Mouse (Mus musculus): Measurements from ENCODE around the gene Zfp954. TPM values are rescaled to one million over a fixed set of nuclear protein-coding genes. Genes with fewer than 3 reads are reported as not detected.
"Not testable (repeated sequence)": the region's sequence is repeated elsewhere in the genome, so short reads cannot be mapped to it uniquely, and the experiment has no call there.

Gene Zfp954
- 27.2 and 31.7 TPM in 2 replicates for total RNA-seq (2014; rRNA removed)
- polyA plus RNA-seq (2015; fragmentation: Nextera tagmentation; extraction: Ambion mirVana) = 16.4 and 17.1 TPM in 2 replicates

DNA sequence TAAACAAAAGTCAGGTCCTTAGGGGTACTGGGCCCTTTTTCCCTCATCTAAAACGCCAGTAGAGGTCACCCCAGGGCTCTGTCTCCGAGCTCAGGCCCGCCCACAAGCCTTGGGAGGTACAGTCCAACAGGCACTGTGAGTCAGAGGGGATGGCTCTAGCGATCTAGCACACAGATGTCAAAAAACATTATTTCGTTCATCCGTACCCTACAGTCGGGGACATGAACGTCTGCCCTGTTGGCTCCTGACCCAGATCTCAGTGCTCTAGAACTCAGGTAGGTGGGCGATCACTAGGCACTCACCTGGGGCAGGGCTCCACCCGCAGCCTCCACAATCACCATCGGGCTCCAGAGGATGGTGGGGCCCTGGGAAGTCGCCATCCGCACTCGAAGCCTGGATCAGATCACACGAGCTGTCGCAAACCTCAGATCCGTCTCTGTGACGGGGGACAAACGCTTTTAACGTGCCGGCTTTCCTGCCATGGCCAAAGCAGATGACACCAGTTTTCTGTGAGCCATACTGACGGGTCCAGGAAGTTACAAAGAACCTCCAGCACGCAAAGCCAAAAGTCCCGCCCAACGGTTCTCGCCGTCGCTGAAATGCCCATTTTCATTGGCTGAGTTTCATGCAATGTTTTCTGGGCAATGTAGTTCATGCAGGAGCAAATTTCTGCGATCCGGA, at the start of gene Zfp954:
Gene Zfp954 (minus strand): TSS at position 568 of the 681 bp plus-strand sequence.
- H3K27ac ChIP-seq (ENCODE audit: low read depth, low read length) = peak within 1 kb of the TSS; percentile 60
- H3K4me1 ChIP-seq (ENCODE audit: insufficient read depth) = peaks cover 9% of the 10 kb centered on the region; the same call in 1 of the 2 replicates
- no peaks in the 10 kb centered on the region for H3K27me3 ChIP-seq (ENCODE audit: insufficient read depth, low read length)
- DNase-seq (peak; percentile 87), ATAC-seq (peak; percentile 93)
- H3K36me3 ChIP-seq (ENCODE audit: insufficient read depth) = peaks cover 29% of the 10 kb centered on the region
- H3K4me2 ChIP-seq (ENCODE audit: low read depth) = peak within 1 kb of the TSS; percentile 64
- peak within 1 kb of the TSS; percentile 64 for H3K9ac ChIP-seq
- peak; percentile 29; the same call in 1 of the 2 replicates for TF ChIP-seq CTCF (IDR thresholded peaks at IDR 0.05; ENCODE audit: low read depth)
- 1% methylated on average over 30 of the region's 30 CpGs for WGBS
- H3K4me3 ChIP-seq (ENCODE audit: low read depth, low read length) = peak within 1 kb of the TSS; percentile 59
- H3K9me3 ChIP-seq (ENCODE audit: low read length) = no peaks in the 10 kb centered on the region

DNA sequence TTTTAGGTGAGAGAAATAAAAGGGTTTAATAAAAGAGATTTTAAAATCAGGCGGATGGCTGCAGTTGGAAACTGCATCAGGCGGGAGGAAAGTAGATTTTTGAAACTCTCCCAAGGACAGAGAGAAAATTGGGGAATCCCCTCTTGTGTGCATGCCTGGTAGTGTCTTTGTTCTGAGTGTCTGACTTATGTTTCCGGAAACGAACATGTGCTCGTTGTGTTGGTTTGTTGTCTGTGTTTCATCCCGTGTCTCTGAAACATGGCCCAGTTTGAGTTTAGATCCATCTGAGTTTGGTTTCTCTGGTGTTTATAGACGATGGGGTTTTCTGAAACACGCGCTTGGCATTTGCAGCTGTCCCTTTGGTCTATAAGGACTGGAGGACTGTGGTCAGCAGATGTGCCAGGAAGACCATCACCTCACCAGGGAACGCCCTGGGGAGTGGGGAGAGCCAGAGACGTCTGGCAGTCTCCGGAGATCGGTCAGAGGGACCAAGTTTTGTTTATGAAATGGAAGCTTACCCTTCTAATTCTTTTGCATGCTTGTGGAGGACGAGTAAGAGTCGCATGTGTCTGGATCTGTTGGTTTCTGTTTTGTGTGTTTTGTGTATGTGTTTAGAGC, 24.8 kb upstream of the Zfp954 start:
- Histone ChIP-seq H3K27ac (ENCODE audit: low read depth, low read length) (no peak overlapping the region), H3K36me3 (ENCODE audit: insufficient read depth) (no peaks in the 10 kb centered on the region), H3K4me3 (ENCODE audit: low read depth, low read length) (no peak overlapping the region), H3K9me3 (ENCODE audit: low read length) (no peaks in the 10 kb centered on the region), H3K4me1 (ENCODE audit: insufficient read depth) (no peaks in the 10 kb centered on the region), H3K9ac (no peak overlapping the region), H3K27me3 (ENCODE audit: insufficient read depth, low read length) (no peaks in the 10 kb centered on the region), H3K4me2 (ENCODE audit: low read depth) (no peak overlapping the region)
- ATAC-seq (no peak), DNase-seq (no peak)
- TF ChIP-seq CTCF (IDR thresholded peaks at IDR 0.05; ENCODE audit: low read depth) = no peak
- WGBS = 92% methylated on average over 15 of the region's 15 CpGs

DNA sequence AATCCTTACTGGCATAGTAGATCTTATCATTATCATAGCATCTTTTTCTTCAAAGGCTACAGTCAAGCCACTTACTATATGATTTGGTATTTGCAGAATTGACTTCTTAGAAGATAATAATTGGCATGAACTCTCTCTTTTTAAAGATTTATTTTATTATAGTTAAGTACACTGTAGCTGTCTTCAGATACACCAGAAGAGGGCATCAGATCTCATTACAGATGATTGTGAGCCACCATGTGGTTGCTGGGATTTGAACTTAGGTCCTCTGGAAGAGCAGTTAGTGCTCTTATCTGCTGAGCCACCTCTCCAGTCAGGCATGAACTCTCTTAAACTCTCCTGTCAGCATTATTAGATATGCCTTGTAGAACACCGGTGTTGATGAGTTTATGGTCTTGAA, 22.9 kb upstream of the Zfp954 start:
- Histone ChIP-seq H3K4me3 (ENCODE audit: low read depth, low read length) (no peak overlapping the region), H3K9me3 (ENCODE audit: low read length) (no peaks in the 10 kb centered on the region), H3K27me3 (ENCODE audit: insufficient read depth, low read length) (no peaks in the 10 kb centered on the region), H3K9ac (no peak overlapping the region), H3K4me1 (ENCODE audit: insufficient read depth) (no peaks in the 10 kb centered on the region), H3K27ac (ENCODE audit: low read depth, low read length) (no peak overlapping the region), H3K4me2 (ENCODE audit: low read depth) (no peak overlapping the region), H3K36me3 (ENCODE audit: insufficient read depth) (no peaks in the 10 kb centered on the region)
- DNase-seq (no peak), ATAC-seq (no peak)
- WGBS = 93% methylated on average over 1 of the region's 1 CpGs
- TF ChIP-seq CTCF (IDR thresholded peaks at IDR 0.05; ENCODE audit: low read depth) = no peak

DNA sequence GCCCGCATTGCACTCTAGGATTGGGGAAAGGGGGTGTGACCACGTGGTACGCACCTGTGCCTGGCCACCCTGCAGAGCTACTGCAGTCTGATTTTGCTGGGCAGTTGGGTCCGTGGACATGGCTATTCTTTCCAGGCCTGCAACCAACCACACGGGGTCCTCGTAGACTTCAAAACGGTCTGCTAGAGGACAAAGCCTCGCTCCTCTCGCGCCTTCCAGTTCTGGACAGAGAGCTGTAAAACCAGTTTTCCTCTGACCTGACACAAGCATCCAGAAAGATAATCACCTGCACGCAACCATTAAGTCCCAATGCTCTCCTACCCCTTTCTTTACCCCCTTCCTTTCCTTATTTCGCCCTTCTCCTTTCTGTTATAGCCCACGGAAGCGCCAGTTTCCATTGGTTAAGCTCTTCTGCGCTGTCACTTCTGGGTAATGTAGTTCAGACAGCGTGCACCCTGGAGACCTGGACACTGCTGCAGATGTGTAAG, 15.1 kb upstream of the Zfp954 start, which contains the start of gene Zfp773:
Gene Zfp773 (minus strand): TSS at position 377 of the 488 bp plus-strand sequence.
- H3K27me3 ChIP-seq (ENCODE audit: insufficient read depth, low read length) = no peaks in the 10 kb centered on the region
- H3K27ac ChIP-seq (ENCODE audit: low read depth, low read length) = peak within 1 kb of the TSS; percentile 64; the same call in 1 of the 2 replicates
- H3K9me3 ChIP-seq (ENCODE audit: low read length) = no peaks in the 10 kb centered on the region; the same call in 1 of the 2 replicates
- peak; percentile 83 for DNase-seq
- peak; percentile 98 for ATAC-seq
- H3K9ac ChIP-seq = peak within 1 kb of the TSS; percentile 57
- H3K36me3 ChIP-seq (ENCODE audit: insufficient read depth) = peaks cover 18% of the 10 kb centered on the region
- peak within 1 kb of the TSS; percentile 46 for H3K4me3 ChIP-seq (ENCODE audit: low read depth, low read length)
- TF ChIP-seq CTCF (IDR thresholded peaks at IDR 0.05; ENCODE audit: low read depth) = peak; percentile 64
- H3K4me2 ChIP-seq (ENCODE audit: low read depth) = peak within 1 kb of the TSS; percentile 57
- 3% methylated on average over 16 of the region's 16 CpGs for WGBS
- 0 out of 2 replicates have a peak, but pooled peaks cover 6% of the 10 kb centered on the region for H3K4me1 ChIP-seq (ENCODE audit: insufficient read depth)

DNA sequence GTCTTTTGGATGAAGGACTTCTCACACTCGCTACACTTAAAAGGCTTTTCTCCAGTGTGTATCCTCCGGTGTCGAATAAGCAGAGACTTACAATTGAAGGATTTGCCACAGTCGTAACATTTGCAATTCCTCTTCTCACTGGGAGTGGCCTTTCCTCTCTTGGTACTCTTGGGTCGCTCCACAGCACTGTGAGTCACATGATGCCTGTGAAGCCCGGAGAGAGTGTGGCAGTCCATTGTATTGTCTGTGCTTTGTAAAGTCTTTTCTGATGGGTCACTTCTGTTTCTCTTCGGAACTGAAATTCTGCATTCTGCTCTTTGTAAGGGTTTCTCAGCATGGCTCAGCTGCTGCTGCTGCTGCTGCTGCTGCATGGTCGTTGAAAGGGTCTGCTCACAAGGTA, 11.5 kb upstream of the Zfp954 start:
- Histone ChIP-seq H3K4me1 (ENCODE audit: insufficient read depth) (0 out of 2 replicates have a peak, but pooled peaks cover 6% of the 10 kb centered on the region), H3K36me3 (ENCODE audit: insufficient read depth) (peaks cover 23% of the 10 kb centered on the region), H3K4me2 (ENCODE audit: low read depth) (no peak overlapping the region), H3K27ac (ENCODE audit: low read depth, low read length) (no peak overlapping the region), H3K9me3 (ENCODE audit: low read length) (no peaks in the 10 kb centered on the region; the same call in 1 of the 2 replicates), H3K27me3 (ENCODE audit: insufficient read depth, low read length) (no peaks in the 10 kb centered on the region), H3K9ac (no peak overlapping the region), H3K4me3 (ENCODE audit: low read depth, low read length) (no peak overlapping the region)
- WGBS = 70% methylated on average over 8 of the region's 8 CpGs
- no peak for TF ChIP-seq CTCF (IDR thresholded peaks at IDR 0.05; ENCODE audit: low read depth)
- ATAC-seq = no peak
- DNase-seq = no peak

DNA sequence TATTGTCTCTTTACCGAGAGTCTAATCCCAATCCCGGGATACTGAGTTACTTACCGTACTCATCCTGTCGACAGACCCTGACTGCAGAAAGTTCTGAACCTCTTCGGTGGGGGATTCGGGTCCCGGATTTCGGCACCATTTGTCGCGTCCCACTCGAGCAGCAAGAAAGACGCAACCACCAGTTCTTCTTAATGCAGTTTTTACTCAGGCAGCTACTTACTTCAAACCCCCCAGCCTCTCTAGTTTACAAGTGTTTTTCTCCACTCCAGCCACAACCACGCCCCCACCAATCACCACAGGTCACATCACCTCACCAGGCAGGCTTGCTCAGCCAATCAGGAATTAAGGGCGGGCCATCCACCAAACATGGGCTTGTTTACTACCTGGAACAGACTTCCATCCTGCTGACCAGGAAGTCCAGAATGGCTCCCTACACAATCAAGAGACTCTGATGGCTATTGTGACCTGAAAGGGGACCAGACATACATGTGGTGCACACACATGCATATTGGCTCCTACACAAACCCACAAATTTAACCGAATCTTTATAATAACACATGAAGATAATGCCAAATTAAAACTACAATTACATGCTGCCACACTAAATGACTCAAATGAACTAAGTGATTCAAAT, 9.3 kb upstream of the Zfp954 start:
- not testable (repeated sequence) for H3K4me2 ChIP-seq (ENCODE audit: low read depth); H3K4me3 ChIP-seq (ENCODE audit: low read depth, low read length); H3K9ac ChIP-seq; DNase-seq; H3K4me1 ChIP-seq (ENCODE audit: insufficient read depth); H3K27ac ChIP-seq (ENCODE audit: low read depth, low read length); ATAC-seq; H3K9me3 ChIP-seq (ENCODE audit: low read length); H3K27me3 ChIP-seq (ENCODE audit: insufficient read depth, low read length)
- 93% methylated on average over 14 of the region's 15 CpGs for WGBS
- H3K36me3 ChIP-seq (ENCODE audit: insufficient read depth) = peaks cover 23% of the 10 kb centered on the region

Data from forebrain, postnatal 0 days (tissue).